Mouse (Mus musculus) intestine, postnatal 0 days (tissue): ENCODE results near the gene Cdr2l. TPM values are rescaled to one million over a fixed set of nuclear protein-coding genes. Genes with fewer than 3 reads are reported as not detected.

ENCODE experiments used
- ATAC-seq: fragments of 200-750 bp; cut with Nextera tagmentation; 2 replicates; pipeline ENCODE4 v1.8.0; 2017; ENCODE audit warnings: mild to moderate bottlenecking, moderate TSS enrichment, moderate library complexity
- H3K27ac ChIP-seq: fragments of 300-500 bp; sonication (generic); 2 replicates; pipeline ENCODE4 v1.5.1; 2014; ENCODE audit warnings: mild to moderate bottlenecking, low read depth, low read length, moderate library complexity
- H3K27me3 ChIP-seq: fragments of 300-500 bp; sonication (generic); replicated peaks from 2 replicates; pipeline ENCODE4 v1.6.1; 2014; ENCODE audit warnings: low read length, mixed read lengths; ENCODE audit not compliant: control insufficient read depth, insufficient read depth
- H3K36me3 ChIP-seq: fragments of 300-500 bp; sonication (generic); 2 replicates; pipeline ENCODE4 v1.6.1; 2014; ENCODE audit warnings: mild to moderate bottlenecking, moderate library complexity; ENCODE audit not compliant: control insufficient read depth, insufficient read depth
- H3K4me1 ChIP-seq: fragments of 300-500 bp; sonication (generic); replicated peaks from 2 replicates; pipeline ENCODE4 v1.6.1; 2014; ENCODE audit warnings: antibody characterized with exemption, low read length, mixed read lengths; ENCODE audit not compliant: control insufficient read depth, insufficient read depth
- H3K4me2 ChIP-seq: fragments of 300-500 bp; sonication (generic); replicated peaks from 2 replicates; pipeline ENCODE4 v1.6.1; 2014; ENCODE audit warnings: low read depth, mild to moderate bottlenecking, moderate library complexity
- H3K4me3 ChIP-seq: fragments of 300-500 bp; sonication (generic); 2 replicates; pipeline ENCODE4 v1.5.1; 2014; ENCODE audit warnings: low read depth, low read length
- H3K9ac ChIP-seq: fragments of 300-500 bp; sonication (generic); 2 replicates; pipeline ENCODE4 v1.6.1; 2014; ENCODE audit warnings: mild to moderate bottlenecking, low read depth, low read length
- H3K9me3 ChIP-seq: fragments of 300-500 bp; sonication (generic); 2 replicates; pipeline ENCODE4 v1.6.1; 2016; ENCODE audit warnings: mixed run types; ENCODE audit not compliant: control insufficient read depth
- CTCF ChIP-seq: sonication (generic); IDR thresholded peaks from 2 replicates; pipeline ENCODE4 v1.5.1; 2016; ENCODE audit warnings: low read depth, mild to moderate bottlenecking, control low read depth, antibody characterized with exemption, moderate library complexity
- WGBS: fragments of 180-500 bp; shearing (Covaris S2); extraction: QIAGEN DNeasy Blood & Tissue Kit; methylation state at CpG from one replicate; pipeline ENCODE4 v1.1.7; 2014; 5-methylcytosine and 5-hydroxymethylcytosine counted together
- polyA plus RNA-seq: library from polyadenylated mRNA; unstranded; fragments of >200 nt; fragmentation: Nextera tagmentation; extraction: Ambion mirVana; gene quantifications from 2 replicates; pipeline ENCODE4 v1.2.1, GENCODE M21; 2015

Cdr2l gene
- polyA plus RNA-seq, 1 experiment from 2014 or later: 3.9 TPM

DNA sequence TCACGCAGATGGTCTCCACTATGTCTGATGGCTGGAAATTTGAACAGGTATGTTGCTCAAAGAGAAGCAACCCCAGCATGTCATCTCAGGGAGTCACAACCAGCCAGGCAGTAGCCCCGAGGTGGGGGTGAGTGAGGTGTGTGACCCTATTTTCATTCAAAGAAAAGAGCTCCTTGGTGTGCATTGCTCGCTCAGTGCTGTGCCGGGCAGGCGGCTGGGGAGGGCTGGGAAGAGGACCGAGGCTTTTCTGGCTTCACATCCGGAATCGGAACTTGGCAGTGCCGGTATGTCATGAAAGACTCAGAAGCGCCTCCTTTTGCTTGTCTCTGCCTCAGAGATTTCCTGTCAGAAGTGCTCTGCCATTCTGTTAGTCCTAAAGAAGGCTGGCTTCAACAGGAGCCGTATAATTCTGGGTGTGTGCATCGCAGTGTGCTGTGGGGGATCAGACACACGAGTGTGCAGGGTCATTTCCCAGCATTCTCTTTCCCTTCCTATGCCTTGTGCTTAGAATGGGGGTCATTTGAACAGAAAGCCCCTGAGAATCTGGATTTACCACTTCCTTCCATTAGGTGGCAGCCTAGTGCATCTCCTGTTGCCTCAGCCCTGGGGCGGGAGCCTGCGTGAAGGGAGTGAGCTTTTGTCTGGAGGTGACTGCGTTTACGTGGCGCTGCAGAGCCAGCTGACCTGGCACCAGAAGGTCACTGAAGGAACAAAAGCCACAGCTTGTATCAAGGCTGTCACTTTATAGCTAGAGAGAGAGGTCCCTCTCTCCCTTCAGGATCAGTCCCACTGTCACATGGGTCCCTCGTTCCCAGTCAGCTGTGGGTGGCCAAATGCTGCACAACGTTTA lies 46.0 kb downstream of the Cdr2l start:
- ATAC-seq: peak; percentile 51; the same call in 1 of the 2 replicates
- Histone ChIP-seq H3K4me1 (no peaks in the 10 kb centered on the region), H3K27ac (peak overlapping the region; percentile 15; the same call in 1 of the 2 replicates), H3K36me3 (peaks cover 73% of the 10 kb centered on the region), H3K9ac (no peak overlapping the region), H3K4me2 (0 out of 2 replicates have a peak overlapping the region, but pooled peaks have one; percentile 7), H3K9me3 (no peaks in the 10 kb centered on the region), H3K27me3 (no peaks in the 10 kb centered on the region), H3K4me3 (no peak overlapping the region)
- peak; percentile 95 for TF ChIP-seq CTCF
- WGBS: 39% methylated on average over 20 of the region's 20 CpGs

DNA sequence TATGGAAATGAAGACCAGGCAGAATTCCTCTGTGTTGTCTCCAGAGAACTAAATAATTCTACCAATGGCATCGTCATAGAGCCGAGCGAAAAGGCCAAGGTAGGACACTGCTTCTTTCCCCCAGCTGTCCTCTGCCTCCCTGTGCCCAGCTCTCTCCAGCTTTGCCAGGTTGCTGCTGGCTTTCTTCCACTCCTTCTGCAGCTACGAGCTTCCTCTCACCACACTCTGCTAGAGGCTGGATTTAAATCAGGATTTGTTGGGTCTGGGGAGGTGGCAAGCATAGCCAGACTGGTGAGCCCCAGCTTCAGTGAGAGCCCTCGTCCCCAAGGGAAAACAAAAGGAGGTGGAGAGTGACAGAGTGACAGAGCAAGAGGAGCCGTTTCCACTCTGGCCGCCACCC lies 47.6 kb downstream of the Cdr2l start:
- WGBS: 88% methylated on average over 7 of the region's 7 CpGs
- H3K9ac ChIP-seq: no peak overlapping the region
- no peaks in the 10 kb centered on the region for H3K9me3 ChIP-seq
- ATAC-seq: no peak
- H3K27me3 ChIP-seq: no peaks in the 10 kb centered on the region
- H3K4me3 ChIP-seq: no peak overlapping the region
- H3K4me2 ChIP-seq: no peak overlapping the region
- H3K27ac ChIP-seq: no peak overlapping the region
- TF ChIP-seq CTCF: no peak
- peaks cover 66% of the 10 kb centered on the region for H3K36me3 ChIP-seq
- H3K4me1 ChIP-seq: peaks cover 4% of the 10 kb centered on the region; the same call in 1 of the 2 replicates

DNA sequence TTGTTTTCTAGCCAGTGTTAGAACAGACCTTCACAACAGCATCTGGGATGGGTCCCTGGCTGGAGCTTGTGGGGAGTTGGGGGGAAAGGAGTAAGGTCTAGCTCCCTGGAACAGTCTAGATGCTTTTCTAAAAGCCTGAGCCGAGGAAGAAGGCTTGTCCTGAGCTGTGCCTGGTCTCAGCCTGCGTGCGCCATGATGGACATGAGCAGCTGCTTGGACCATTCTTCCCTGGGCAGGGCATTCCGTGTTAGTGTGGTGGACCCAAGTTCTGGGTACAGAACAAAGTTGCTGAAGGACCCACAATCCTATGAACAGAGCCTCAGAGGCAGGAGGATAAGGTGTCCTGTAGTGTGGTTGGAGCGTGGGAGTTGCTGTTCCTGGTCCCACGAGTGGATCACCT lies 48.8 kb downstream of the Cdr2l start:
- Histone ChIP-seq H3K27ac (no peak overlapping the region), H3K4me1 (peaks cover 4% of the 10 kb centered on the region; the same call in 1 of the 2 replicates), H3K9ac (no peak overlapping the region), H3K9me3 (no peaks in the 10 kb centered on the region), H3K36me3 (peaks cover 54% of the 10 kb centered on the region), H3K27me3 (no peaks in the 10 kb centered on the region), H3K4me3 (no peak overlapping the region), H3K4me2 (no peak overlapping the region)
- WGBS: 94% methylated on average over 6 of the region's 6 CpGs
- TF ChIP-seq CTCF: no peak
- ATAC-seq: no peak

DNA sequence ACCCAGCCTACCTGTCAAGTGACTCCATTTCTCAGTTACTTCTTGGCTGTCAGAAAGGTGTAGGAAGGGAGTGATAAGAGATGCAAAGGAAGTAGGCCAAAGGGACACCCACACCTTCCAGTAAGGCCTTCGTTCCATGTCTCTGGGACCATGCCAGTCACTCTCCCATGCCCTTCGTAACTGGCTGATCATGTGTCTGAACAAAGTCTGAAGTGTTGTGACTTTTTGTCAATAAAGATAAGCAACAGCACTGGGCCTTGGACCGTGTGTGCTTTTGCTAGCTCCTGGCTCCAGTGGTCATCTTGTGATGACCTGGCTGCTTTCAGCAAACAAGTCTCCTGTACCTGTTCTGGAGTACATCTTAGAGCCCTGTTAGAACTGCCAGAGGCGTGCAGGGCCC lies 51.1 kb downstream of the Cdr2l start:
- WGBS: 50% methylated on average over 4 of the region's 4 CpGs
- Histone ChIP-seq H3K36me3 (peaks cover 44% of the 10 kb centered on the region), H3K27ac (peak overlapping the region; percentile 71), H3K27me3 (no peaks in the 10 kb centered on the region), H3K4me2 (no peak overlapping the region), H3K9me3 (no peaks in the 10 kb centered on the region), H3K4me3 (no peak overlapping the region), H3K9ac (no peak overlapping the region), H3K4me1 (peaks cover 4% of the 10 kb centered on the region; the same call in 1 of the 2 replicates)
- TF ChIP-seq CTCF: no peak
- peak; percentile 78 for ATAC-seq

DNA sequence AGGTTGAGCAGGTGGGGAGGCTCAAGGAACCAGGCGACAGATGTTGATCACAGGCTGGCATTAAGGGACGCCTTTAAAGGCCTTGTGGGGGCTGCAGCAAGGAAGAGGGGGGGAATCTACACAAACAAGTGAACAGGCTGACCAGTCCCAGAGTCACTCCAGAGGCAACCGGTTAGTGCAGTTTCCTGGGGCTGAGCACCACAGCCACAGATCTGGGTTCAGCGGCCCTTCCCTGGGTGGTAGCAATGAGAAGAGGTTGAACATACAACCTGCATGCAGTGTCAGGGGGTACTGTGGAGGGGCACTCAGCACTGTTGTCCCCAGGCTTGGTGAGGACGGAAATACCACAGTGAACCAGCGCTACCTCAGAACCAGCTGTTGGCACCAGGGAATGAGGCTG lies 51.6 kb downstream of the Cdr2l start:
- peak overlapping the region; percentile 71 for H3K27ac ChIP-seq
- 0 out of 2 replicates have a peak, but pooled peaks have one; percentile 5 for ATAC-seq
- H3K36me3 ChIP-seq: peaks cover 39% of the 10 kb centered on the region
- 74% methylated on average over 6 of the region's 6 CpGs for WGBS
- no peaks in the 10 kb centered on the region for H3K27me3 ChIP-seq
- TF ChIP-seq CTCF: no peak
- H3K4me1 ChIP-seq: peaks cover 4% of the 10 kb centered on the region; the same call in 1 of the 2 replicates
- no peaks in the 10 kb centered on the region for H3K9me3 ChIP-seq
- no peak overlapping the region for H3K4me2 ChIP-seq
- H3K9ac ChIP-seq: no peak overlapping the region
- H3K4me3 ChIP-seq: no peak overlapping the region

DNA sequence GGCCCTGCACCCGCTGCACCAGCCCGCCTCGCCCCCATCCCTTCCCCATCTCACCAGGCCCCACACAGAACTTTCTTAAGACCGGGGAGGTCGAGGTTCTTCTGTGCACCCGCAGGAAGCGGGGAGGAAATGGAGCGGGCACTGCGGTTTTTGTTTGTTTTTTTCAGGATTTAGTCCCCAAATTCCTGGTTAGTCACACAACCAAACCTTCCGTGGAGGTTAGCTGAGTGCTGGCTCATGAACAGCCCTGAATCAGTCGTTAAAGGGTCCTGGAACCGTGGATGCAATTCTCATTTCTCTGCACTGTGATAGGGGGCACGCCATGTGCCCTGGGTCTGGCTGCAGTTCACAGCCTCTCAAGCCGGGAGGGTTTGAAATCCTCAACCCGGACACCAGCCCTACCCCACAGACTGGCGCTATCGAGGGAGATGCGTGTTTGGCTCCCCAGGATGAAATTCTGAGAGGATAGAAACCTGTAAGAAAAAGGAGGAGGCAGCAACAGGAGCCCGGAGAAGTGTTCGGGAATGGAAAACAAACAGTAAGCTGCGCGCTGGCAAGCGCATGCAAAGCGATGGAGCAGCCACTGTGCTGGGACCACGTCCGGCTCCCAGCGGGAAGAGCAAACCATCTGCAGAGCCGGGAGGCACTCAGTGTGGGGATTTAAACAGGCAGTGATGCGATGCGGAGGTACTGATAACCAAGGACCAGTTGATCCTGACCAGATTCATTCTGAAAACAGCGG lies 54.1 kb downstream of the Cdr2l start:
- H3K9me3 ChIP-seq: no peaks in the 10 kb centered on the region
- H3K27me3 ChIP-seq: no peaks in the 10 kb centered on the region
- H3K36me3 ChIP-seq: peaks cover 15% of the 10 kb centered on the region
- H3K27ac ChIP-seq: no peak overlapping the region
- WGBS: 12% methylated on average over 31 of the region's 31 CpGs
- H3K4me1 ChIP-seq: peaks cover 4% of the 10 kb centered on the region; the same call in 1 of the 2 replicates
- H3K4me3 ChIP-seq: no peak overlapping the region
- no peak for ATAC-seq
- peak overlapping the region; percentile 56 for H3K4me2 ChIP-seq
- H3K9ac ChIP-seq: peak overlapping the region; percentile 43; the same call in 1 of the 2 replicates
- no peak for TF ChIP-seq CTCF
